Mouse (Mus musculus) brain, embryonic 14.5 days (tissue): Measurements from ENCODE around the gene Gng12.

Source experiments
- CTCF ChIP-seq: fragments of 200-500 bp; IDR thresholded peaks from 2 replicates; pipeline ENCODE4 v1.5.1; 2012; ENCODE audit warnings: inconsistent platforms, mild to moderate bottlenecking, moderate library complexity, borderline replicate concordance; ENCODE audit not compliant: insufficient read depth, insufficient read length; ENCODE audit errors: extremely low read depth
- POLR2A ChIP-seq: fragments of 200-500 bp; IDR thresholded peaks from 2 replicates; pipeline ENCODE4 v1.6.1; 2012; ENCODE audit warnings: mild to moderate bottlenecking, inconsistent platforms, borderline replicate concordance; ENCODE audit not compliant: poor library complexity, insufficient read depth, insufficient read length, severe bottlenecking; ENCODE audit errors: extremely low read depth

DNA sequence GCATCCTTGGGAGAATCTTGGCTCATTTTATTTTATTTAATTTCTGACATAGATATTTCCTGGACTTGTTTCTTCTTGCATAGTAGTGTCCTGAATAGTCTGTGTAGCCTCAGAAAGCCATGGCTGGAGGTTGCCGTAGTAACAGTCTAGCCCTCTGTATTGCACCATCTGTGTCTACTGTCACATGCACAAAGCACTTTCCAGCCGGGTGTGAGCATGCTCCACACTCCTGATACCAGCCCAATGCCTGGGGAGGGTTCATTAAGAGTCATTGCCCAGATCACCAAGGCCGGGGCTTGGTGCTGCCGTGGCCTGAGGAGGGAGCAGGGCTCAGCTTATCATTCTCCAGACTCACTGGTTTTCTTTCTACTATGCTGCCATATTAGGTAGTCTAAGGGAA lies 68.0 kb downstream of the Gng12 start:
- TF ChIP-seq POLR2A (no peak), CTCF (no peak)
